Mouse (Mus musculus): ENCODE data around the gene A430033K04Rik. TPM values are rescaled to one million over a fixed set of nuclear protein-coding genes. Genes with fewer than 3 reads are reported as not detected.

The A430033K04Rik gene
- polyA plus RNA-seq, 1 experiment, result 5.6 TPM

GRCm38 (mm10) chr5:138694496-138695167 is 72.0 kb downstream of the A430033K04Rik start:
- no peak for DNase-seq (ENCODE audit: low spot score)

DNA sequence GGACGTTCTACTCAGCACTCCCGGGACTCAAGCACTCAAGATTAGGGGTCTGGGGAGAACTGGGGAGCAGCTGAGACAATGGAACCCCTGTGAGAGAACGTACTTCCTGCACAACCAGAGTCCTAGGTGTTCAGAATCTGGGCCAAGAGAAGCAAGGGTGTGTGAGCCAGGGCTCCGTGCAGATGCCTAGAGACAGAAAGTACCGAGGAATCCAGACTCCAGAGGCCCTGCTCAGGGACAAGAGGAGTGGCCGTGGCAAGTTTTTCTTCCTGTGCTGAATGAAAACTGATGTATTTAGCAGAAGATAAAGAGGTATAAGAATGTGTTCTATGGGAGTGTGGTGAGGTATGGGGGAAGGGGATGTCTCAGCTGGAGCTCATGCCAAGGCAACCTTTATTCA is 74.8 kb downstream of the A430033K04Rik start:
- DNase-seq (ENCODE audit: low spot score), result no peak

Other genes starting within 250 kb of the A430033K04Rik start
- 7.5 and 8.8 TPM in 2 replicates for gene Zfp157, start 181.4 kb upstream of the A430033K04Rik start, polyA plus RNA-seq (2012; rRNA removed)
- gene 1700123K08Rik, start 58.1 kb upstream of the A430033K04Rik start, polyA plus RNA-seq (2012; rRNA removed), result not detected in 2 replicates
- 26.1 and 27.0 TPM in 2 replicates for gene Zfp68, start 3.1 kb upstream of the A430033K04Rik start, polyA plus RNA-seq (2012; rRNA removed)
- 8.1 and 8.9 TPM in 2 replicates for gene Fam20c, start 131.7 kb downstream of the A430033K04Rik start, polyA plus RNA-seq (2012; rRNA removed)
- gene Gm5294, start 197.2 kb downstream of the A430033K04Rik start, polyA plus RNA-seq (2012; rRNA removed), result not detected in 2 replicates